Mouse (Mus musculus) brain, embryonic 14.5 days (tissue): ENCODE data around the gene Evx2.

ENCODE experiments used
- CTCF ChIP-seq: fragments of 200-500 bp; IDR thresholded peaks from 2 replicates; pipeline ENCODE4 v1.5.1; 2012; ENCODE audit warnings: inconsistent platforms, mild to moderate bottlenecking, moderate library complexity, borderline replicate concordance; ENCODE audit not compliant: insufficient read depth, insufficient read length; ENCODE audit errors: extremely low read depth
- POLR2A ChIP-seq: fragments of 200-500 bp; IDR thresholded peaks from 2 replicates; pipeline ENCODE4 v1.6.1; 2012; ENCODE audit warnings: mild to moderate bottlenecking, inconsistent platforms, borderline replicate concordance; ENCODE audit not compliant: poor library complexity, insufficient read depth, insufficient read length, severe bottlenecking; ENCODE audit errors: extremely low read depth

DNA sequence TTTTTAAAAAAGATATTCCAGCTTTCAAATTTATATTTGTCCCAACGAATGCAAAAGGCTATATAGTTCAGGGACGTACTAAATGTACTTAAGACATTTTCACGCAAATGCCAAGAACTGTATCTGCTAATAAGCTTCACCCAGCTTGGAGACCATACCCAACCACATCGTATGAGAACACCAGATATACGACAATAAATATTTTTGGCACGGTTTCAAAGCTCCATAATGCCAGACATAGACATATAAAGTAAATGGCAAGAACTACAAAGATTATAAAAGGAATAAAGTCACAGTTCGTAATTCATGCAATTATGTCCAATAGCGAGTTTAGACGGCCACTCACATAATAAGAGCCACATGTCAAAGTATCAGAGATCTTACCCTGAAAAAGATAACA, 41.7 kb downstream of the Evx2 start:
- no peak for TF ChIP-seq POLR2A
- TF ChIP-seq CTCF: no peak
